Mouse (Mus musculus) erythroblast, adult 5-6 weeks (primary cell): ENCODE data around the gene Rapgef5. TPM values are rescaled to one million over a fixed set of nuclear protein-coding genes. Genes with fewer than 3 reads are reported as not detected.

ENCODE experiments used
- ATAC-seq: replicated peaks from 2 replicates; pipeline ENCODE4 v1.8.0; 2016; ENCODE audit warnings: moderate number of reproducible peaks, mild to moderate bottlenecking, moderate TSS enrichment, inconsistent platforms; ENCODE audit not compliant: poor library complexity, low FRiP score, severe bottlenecking
- total RNA-seq, 2 experiments: library from RNA; stranded (forward) in 1 of 2; stranded (reverse) in 1 of 2; fragments of 150-400 nt in 1 of 2; fragments of 200-764, 138-1000 nt in 1 of 2; gene quantifications; 2 replicates each; pipeline versions ENCODE4 v1.2.3 to v1.2.4; 2015 to 2017; ENCODE audit warnings: low replicate concordance in 2 of 2

Rapgef5 gene
- total RNA-seq, 2 experiments from 2014 or later, result 0.19 to 0.94 TPM

DNA sequence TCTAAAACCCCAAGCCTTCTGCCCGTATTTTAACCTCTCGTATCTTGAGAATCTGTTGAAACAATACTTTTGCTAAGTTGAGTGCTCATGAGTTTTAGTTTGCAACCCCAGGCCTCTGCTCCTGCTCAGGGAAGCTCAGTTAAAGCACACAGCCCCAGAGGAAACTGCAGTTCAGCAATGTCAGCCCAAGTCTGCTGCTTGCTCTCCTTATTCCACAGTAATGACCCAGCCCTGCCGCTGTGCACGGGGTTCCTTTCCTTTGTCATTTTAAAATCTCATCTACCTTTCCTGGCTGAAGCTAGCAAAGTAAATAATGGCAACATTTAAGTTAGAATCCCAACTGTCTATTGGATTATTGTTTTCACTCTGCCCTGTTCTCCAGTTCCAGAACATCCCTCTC is 144.1 kb downstream of the Rapgef5 start:
- no peak for ATAC-seq

DNA sequence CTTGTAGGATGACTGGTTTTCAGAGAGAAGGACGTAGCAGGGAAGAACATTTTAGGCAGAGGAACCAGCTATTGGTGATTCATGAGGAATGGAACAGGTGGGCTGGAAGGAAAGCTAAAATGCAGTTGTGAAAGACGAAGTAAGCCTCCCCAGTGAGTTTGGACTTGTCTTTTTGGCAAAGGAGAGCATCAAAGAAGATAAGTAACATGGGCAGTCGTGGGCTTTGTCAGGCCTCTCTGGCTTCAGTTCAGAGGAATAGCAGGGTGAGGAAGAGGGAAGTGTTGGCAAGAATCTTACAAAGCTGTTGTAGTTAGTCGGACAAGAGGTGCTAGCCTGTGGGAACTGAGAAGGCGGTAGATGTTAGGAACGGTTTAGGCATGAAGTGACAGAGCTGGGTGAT is 145.6 kb downstream of the Rapgef5 start:
- ATAC-seq, result no peak

DNA sequence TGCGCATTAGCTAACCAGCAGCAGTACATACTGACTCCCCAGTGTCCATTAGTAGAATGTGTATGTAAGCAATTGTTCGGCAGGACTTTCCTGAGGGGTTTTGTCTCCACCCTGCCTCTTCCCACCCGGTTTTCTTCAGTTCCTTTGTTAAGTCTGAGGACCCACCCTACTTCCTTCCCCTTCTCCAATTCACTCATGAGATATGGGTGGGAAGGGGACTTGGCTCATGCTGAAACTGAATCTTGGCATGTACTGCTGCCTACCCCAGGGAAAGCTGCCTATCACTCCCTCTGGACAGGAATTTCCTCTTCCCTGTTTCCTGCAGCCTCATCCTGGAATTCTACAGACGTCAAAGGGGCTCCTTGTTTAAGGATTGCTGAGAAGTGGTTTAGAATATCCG is 147.4 kb downstream of the Rapgef5 start:
- no peak for ATAC-seq

DNA sequence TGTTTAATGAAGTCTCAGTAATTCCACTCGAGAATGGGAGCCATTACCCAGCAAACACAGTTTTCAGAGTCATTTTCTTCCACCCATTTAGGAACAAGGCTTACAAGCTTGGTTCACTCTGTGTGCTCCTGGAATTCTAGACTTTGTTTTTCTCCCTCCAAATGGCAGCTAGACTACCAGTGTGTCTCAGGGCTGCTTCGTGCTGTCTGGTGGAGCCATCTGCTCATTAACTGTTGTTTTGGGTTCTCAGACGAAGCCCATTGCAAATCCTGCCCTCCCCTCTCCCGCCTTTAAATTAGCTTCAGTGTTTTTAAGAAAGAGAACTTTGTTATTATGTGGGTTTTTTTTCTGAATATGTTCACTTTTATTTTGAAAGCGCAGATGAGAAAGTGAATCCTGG is 148.4 kb downstream of the Rapgef5 start:
- no peak for ATAC-seq

DNA sequence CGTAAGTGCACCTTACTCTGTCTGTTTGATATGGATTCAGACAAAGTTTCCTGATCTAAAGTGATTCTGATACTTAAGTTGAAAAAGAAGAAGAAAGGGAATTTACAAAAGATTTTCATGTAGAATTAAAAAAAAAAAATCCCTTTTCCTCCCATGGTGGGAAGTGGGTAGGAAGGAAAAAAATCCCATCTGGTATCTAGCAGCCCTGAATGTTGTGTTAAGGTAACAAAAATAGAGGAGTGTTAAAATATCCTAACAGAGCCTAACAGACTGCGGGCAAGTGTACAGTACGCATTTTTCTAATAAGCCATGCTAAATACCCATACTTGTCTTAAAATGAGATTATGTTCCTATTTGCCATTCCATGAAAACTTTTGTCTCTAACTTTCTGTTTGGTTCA is 150.1 kb downstream of the Rapgef5 start:
- no peak for ATAC-seq

DNA sequence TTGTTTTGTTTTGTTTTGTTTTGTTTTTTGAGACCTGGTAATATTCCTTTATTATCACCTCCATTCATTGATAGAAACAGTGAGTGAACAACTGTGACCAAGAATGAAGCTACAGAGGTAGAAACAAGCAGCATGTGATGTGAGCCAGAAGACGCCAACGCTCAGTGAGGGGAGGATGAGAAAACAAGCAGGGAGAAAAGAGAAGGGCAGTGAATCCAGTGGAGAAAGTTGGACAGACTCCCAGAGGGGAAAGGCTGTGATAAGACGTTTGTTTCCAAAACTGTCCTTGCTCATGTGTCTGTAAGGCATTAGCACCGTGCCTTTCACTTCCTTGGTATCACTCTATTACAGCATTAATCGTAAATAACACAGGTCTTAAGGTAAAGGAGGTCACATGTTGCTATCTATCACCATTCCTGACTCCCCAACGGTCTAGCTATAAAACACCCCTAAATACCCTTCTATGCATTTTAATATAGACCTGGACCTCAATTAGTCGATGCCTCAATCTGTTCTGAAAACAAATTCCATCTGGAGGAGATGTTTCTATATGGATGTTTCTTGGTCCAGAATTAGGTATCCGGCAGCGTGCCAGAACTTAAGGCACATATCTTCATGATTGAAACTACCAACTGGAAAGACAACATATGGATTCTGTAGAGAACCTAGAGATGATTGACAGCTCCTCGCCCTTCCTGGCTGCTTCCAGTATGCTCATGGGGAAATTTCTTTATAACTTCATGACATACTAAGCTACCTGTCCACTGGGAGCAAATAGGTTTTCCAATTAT is 153.5 kb downstream of the Rapgef5 start:
- ATAC-seq, result no peak

DNA sequence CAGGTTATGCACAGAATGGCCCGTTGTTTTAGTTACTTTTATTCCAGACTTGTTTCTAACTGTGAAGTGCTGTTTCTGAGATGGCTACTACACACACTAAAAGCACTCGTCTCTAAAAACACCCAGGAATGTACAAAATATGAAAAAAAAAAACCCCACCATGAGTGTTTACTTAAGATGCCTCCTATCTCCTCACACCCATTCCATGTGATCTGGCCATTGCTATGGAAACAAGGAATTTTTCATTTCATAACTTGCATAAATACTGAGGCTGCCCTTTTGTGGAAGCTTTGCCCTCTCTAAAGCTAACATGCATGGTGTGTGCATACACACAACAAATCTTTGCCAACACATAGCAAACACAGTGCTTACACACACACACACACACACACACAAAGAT is 156.9 kb downstream of the Rapgef5 start:
- ATAC-seq, result no peak

DNA sequence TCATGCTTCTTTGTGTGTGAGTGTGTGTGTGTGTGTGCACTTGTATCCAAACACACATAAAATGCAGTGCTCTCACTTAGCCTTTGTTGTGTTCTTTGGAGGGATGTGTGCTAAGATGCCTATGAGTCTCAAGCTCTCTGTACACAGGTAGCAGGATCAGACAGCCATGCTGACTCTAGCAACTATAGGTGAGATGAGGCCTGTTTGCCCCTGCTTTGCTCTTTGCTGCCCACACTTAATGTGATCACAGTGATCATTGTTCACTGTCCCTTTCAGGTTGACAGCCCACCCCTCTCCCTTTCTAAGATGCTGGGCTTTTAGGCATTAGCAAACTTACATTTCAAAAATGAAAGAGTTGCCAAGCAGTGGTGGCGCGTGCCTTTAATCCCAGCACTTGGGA is 158.2 kb downstream of the Rapgef5 start:
- ATAC-seq, result no peak

DNA sequence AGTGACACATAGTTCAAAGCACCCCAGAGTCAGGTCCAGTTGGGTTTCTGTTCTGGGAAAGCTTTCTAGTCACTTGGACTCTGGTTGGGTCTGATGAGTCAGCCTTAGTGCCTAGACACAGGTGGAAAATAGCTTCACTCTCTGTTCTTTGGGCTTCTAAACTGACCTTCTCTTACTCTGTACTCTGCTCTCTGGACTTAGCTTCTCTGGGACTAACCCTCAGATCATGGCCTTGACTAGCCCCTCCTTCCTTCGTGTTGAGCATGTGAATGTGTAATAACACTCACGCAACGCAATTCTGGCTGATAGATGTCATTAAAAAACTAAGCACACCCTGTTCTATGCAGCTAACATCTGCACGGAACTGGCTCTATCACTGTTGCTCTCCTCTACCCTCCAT is 160.0 kb downstream of the Rapgef5 start:
- ATAC-seq, result no peak

DNA sequence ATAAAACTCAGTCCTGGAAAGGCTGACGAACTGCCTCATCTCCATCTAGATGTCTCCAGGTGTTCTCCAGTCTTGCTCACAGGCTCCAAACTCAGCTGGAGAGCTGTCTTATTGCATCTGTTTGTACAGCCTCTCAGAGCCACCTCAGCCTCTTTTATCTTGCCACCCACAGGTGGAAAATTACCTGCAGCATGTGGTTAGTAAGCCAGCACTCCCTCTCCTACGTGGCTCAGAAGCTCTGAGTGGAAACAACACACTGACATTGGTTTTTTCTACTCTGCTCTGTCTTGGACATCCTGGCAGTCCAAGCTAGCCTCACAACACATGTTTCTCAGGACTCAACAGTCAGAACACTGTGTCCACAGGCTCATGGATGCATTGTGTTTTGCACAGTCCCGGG is 162.6 kb downstream of the Rapgef5 start:
- no peak for ATAC-seq

DNA sequence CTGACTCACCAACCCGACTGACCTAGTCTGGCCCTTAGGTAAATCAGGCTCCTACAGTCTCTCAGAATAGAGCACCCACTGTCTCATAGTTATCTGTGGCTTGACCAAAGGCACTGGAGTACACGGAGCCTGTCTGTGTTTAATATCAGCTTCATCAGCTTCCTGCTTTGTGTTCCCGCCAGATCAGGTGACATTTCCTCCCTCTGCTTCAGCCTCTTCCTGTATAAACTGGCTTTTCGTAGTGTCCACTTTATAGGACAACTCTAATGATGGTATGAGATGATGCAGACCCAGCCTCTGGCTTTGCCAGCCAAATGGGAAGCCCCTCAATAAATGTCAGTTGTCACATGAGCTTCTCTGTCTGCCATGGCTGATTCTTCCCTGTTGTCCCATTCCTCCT is 163.5 kb downstream of the Rapgef5 start:
- ATAC-seq, result no peak

DNA sequence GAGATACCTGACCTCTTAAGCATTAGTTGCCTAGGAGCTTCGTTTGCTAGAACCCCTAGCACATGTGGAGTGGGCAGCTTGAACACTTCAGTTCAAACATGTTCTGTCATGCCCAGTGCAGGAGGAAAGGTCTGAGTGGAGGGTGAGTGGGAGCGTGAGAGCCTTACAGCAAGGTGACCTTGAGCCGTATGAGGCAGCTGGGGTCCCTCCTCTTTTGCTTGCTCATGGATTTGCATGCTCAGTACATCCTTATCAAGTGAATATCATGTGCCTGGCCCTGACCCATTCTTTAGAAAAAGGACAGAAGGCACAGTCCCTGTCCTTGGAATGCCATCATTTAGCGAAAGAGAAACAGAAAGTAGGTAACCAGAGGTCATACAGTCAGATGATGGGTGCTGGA is 165.0 kb downstream of the Rapgef5 start:
- no peak for ATAC-seq

DNA sequence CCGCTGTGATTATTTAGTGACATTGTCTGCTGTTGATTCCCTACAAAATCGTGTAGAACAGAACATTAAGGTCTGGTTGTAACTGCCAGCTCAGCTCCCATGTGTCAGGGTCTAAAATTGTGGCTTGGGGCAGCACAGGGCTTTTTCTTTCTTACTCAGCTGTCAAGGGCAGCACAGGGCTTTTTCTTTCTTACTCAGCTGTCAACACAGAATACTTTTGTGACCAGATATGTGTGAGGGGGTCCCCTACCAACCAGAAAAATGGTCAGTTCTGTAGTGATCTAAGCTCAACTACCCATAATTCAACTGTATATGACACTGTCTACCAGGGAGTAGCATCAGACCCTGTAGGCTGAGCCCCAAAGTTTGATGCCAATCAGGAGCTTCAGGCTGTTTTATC is 167.1 kb downstream of the Rapgef5 start:
- ATAC-seq, result no peak

DNA sequence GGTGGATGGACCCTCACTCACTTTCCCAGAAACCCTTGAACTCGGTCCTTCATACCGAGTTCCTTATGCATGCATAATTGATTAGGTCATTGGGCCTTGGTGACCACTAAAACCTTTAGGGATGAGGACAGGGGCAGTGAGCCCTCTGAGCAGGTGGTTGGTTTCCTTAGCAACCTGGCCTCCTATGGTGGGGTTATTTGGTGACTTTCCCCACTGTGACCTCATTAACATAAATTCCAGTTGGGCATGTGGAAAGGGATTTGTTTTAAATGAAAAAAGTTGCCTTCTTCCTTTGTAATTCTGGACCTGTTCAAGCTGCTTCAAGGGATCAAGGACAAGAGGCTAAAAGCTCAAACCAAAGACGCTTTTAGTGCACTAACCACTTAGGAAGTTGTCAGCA is 167.7 kb downstream of the Rapgef5 start:
- no peak for ATAC-seq

DNA sequence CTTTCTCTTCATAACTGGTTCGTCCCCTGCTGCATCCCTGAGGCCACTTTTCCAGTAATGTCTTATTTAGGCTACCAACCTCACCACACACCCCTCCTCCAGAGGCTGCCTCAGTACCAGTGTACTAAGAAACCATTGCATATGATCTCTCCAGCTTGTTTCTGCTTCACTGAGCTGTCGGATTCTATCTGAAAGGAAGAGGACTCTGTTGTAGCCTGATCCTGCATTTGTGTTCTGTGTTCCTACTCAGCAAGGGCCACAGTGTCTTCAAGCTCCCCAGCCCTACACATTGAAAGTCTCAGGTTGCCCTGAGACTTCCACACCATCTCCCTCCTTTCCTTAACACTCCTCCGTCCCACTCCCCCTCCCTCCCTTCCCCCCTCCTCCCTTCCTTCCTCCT is 168.5 kb downstream of the Rapgef5 start:
- no peak for ATAC-seq

DNA sequence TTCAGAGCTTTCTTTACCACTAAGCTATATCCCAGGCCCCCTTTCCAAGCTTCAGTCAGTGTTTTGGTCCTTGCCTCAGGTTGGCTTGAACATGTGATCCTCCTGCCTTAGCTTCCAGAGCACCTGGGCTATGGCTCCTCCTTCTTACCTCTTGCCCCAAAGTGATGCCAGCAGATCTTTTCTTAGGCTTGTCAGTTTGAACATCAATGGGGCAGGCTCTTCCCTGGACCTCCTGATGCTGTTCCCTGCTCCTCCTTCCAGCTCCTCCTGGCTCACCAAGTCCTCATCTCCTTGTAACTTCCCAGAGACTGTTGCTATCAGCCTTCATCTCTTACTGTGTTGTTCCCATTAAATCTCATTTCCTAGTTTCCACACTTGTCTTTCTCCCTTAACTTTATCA is 169.1 kb downstream of the Rapgef5 start:
- no peak for ATAC-seq

DNA sequence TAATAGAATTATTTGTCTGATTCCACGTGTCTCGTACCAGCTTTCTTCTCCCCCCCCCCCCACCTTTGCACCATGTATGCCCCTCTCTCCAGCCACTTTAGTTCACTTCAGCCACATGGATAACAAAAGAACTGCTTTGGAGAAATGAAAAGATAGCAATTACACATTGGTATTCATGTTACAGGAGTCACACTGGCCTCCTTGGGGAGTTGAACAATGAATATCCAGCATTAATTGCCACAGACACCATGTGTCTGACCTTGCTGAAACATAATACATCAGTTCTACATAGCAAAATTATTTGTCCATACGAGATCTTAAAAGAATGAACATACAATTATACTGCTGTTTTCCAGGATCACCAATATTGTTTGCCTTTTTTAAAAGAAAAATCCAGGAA is 170.5 kb downstream of the Rapgef5 start:
- no peak for ATAC-seq

DNA sequence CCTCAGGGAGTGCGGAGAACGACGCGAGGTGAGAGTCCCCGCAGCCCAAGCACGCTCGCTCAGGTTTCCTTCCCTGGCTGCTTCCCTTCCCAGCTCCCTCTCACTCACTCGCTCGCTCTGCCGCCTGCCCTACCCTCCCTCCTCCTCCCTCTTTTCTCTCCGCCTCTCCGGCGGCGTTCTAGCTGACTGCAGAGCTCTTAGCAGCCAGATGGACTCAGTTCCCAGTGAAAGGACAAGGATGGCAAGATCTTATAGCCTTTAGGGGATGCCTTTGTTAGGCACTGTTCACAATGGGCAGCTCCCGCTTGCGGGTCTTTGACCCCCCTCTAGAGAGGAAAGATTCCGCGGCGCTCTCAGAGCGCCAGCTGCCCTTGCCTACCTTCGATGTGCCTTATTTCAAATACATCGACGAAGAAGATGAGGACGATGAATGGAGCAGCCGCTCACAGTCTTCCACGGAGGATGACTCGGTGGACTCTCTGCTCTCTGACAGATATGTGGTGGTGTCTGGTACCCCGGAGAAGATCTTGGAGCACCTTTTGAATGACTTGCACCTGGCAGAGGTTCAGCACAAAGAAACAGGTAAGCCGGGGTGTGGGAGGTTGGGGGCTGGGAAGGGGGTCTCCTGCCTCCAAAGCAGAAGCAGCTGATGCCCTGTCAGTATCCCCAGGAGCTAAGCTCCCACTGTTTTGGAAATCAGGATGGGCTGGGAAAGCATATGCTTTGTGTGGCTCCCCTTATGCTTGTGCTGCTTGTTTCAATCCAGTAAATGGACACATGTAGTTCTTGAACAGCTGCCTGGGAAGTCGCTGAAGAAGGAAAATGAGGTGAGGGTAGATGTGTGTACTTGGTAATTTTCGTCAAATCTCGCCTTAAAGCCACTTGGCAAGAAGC is 172.6 kb downstream of the Rapgef5 start:
- no peak for ATAC-seq

DNA sequence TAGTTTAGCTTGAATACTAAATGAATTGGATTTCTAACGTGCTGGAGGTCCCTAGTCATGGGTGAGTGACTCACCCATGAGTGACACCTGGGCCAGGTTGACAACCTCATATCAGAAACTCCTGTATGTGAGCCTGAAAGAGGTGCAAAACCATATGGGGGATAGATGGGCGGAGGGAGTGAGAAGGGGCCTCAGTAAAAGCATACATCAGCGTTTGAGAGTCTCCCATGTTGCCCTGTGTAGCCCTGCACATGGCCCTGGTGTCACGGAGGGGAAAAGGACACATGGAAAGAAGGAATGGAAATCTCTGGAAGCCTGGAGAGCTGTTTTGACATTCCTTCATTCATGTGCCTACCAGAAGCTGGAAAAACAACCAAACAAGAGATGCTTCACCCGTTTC is 175.1 kb downstream of the Rapgef5 start:
- no peak for ATAC-seq

DNA sequence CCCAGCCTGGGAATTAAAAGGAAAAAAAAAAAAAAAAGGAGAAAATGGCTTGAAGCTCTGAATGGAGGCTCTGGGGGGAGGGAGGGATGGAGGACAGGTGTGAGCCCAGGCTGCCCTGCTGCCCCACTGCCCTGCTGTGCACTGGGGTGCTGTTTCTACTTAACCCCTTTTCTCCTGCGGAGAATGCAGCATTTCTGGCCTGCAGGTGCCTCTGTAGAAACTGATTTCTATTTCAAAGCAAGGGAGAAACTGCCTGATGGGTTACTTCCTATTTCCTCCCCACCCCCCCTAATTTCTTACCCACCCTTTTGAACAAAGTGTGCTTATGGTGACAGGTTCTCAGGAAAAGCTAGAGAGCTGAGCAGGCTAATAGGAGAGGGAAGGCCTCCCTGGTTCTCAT is 176.5 kb downstream of the Rapgef5 start:
- no peak for ATAC-seq

DNA sequence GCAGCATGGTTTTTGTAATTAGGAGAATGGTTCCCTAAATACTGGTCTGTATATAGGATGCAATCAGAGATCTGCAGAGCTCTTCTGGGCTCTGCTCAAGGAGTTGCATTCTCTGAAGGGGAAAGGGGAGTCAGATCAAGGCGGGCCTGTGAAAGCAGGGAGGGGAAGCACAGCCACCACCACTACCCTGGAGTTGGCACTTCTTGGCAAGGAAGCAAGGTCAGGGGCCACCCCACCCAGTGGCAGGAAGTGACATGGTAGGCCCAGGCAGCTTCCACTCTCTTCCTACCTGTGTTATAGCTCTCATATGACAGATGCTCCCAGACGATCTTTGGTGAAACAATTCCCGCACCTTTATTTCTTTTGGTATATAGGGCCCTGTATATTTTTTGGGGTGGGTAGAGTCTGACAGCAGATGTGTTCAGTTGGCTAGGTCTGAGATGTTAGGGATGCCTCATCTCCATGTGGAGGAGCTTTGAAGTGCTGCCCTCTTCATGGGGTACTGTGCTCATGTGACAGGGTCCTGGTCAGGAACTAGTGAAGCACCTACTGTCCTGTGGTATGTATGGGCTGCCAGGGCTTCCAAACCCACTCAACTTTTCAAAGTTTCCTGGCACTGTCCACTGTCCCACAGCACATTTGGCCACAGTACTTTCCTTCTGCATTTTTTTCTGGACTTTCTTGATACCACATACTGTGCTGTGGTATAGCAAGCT is 183.8 kb downstream of the Rapgef5 start:
- no peak for ATAC-seq
